Mouse (Mus musculus) ES-Bruce4 (cell line): ENCODE measurements around the gene Hcls1.

Experiments
- CTCF ChIP-seq: IDR thresholded peaks from one replicate; pipeline ENCODE4 v1.8.1; 2011; ENCODE audit warnings: low read depth, low read length
- EP300 ChIP-seq: IDR thresholded peaks from 2 replicates; pipeline ENCODE4 v1.6.1; 2011; ENCODE audit warnings: low read depth, low read length; ENCODE audit not compliant: insufficient read depth
- POLR2A ChIP-seq: IDR thresholded peaks from one replicate; pipeline ENCODE4 v1.8.1; 2011; ENCODE audit warnings: low read length; ENCODE audit not compliant: insufficient read depth

DNA sequence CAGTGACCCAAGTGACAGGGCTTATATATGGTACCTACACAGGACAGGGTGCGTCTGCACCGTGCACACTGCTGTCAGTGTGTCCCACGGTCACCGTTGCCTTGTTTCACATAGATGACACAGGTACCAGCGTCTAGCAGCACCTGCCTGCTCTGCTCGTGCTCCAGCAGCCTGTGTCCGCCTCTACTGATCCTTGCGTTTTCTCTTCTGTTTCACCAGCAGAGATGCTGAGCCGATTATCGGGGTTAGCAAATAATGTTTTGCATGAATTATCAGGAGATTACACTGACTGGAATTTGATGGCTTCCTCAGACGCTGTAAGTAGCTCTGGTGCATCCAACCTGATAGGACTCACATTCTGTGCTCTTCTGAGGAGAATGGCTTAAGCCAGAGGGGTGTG, 48.9 kb upstream of the Hcls1 start:
- TF ChIP-seq POLR2A (no peak), CTCF (no peak), EP300 (no peak)
